8 mouse cellular contexts compared by ENCODE assay signal in the genomic region with DNA sequence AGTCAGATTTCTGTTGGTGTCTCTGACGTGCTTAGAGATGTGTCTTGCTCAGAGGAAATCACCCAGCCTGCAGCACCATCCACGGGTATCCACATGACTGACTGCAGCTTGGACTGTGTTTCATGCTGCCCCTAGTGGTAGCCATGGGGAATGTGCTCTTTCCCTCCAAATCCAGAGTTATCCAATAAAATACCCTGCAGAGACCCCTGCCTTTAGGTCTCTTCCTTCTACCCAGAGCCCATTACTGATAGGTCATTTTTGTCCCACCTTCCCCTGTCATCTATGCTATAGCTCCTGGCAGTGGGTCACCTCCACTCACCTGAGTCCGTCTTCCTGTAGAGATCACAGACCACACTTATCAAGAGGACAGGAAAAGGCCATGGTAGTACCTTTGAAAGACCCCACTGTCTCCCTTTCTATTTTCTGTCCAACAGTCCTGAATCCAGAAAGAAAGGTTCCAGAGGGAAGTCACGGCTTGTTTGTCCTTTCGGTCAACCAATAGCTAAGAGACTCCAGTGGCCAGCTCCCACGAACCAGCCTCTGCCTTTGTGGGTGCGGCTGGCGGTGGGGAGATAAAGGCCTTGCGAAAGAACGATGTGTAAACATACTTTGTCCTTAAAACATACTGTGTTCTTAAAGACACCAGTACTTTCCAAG. TPM values are rescaled to one million over a fixed set of nuclear protein-coding genes. Genes with fewer than 3 reads are reported as not detected.
DNase-seq lines count a peak whose midpoint lies in the region; ATAC-seq lines count a peak whose summit lies in the region.

No protein-coding gene starts in this region.

- H3K4me2 ChIP-seq in forebrain, embryonic 15.5 days (replicated peaks) = no peak overlapping the region
- no peak overlapping the region for H3K4me2 ChIP-seq in intestine, embryonic 14.5 days (ENCODE audit: low read length)
- peak overlapping the region; percentile 65 for H3K4me2 ChIP-seq in liver, embryonic 12.5 days

- peak; percentile 57 to 77 for DNase-seq in spleen, postnatal 10 days (ENCODE audit: low spot score in 2 of 2)
- no peak for DNase-seq in spleen, adult 18-20 months
- peak; percentile 62 for DNase-seq in c-Kit-positive CD71-positive TER-119-positive erythroid progenitor cells, embryonic 14.5 days (ENCODE audit: low spot score)
- DNase-seq in intestine, embryonic 14.5 days (ENCODE audit: low spot score) = peak; percentile 73
- no peak for DNase-seq in T-cell, adult 2 months (ENCODE audit: low spot score)

- H3K27me3 ChIP-seq in forebrain, embryonic 15.5 days = no peaks in the 10 kb centered on the region
- H3K27me3 ChIP-seq in intestine, embryonic 14.5 days (replicated peaks; ENCODE audit: control insufficient read depth, insufficient read depth, low read length) = no peaks in the 10 kb centered on the region
- H3K27me3 ChIP-seq in liver, embryonic 12.5 days (replicated peaks) = no peaks in the 10 kb centered on the region

- WGBS in forebrain, embryonic 15.5 days = 56% methylated on average over 10 of the region's 10 CpGs
- 36% methylated on average over 10 of the region's 10 CpGs for WGBS in intestine, embryonic 14.5 days
- 8% methylated on average over 10 of the region's 10 CpGs for WGBS in liver, embryonic 12.5 days (ENCODE audit: insufficient replicate concordance)

- no peak overlapping the region for H3K9ac ChIP-seq in forebrain, embryonic 15.5 days (replicated peaks)
- H3K9ac ChIP-seq in intestine, embryonic 14.5 days (ENCODE audit: low read length) = no peak overlapping the region
- H3K9ac ChIP-seq in liver, embryonic 12.5 days = peak overlapping the region; percentile 57; the same call in 1 of the 2 replicates

- peak; percentile 45 for ATAC-seq in forebrain, embryonic 15.5 days (replicated peaks)
- peak; percentile 59 for ATAC-seq in intestine, embryonic 14.5 days (replicated peaks; ENCODE audit: low FRiP score, low TSS enrichment, low read depth)
- ATAC-seq in liver, embryonic 12.5 days = peak; percentile 67
- peak; percentile 28; the same call in 1 of the 2 replicates for ATAC-seq in monocyte, adult 5-6 weeks (replicated peaks; ENCODE audit: insufficient number of reproducible peaks, low FRiP score, low TSS enrichment, poor library complexity, severe bottlenecking)

- H3K4me3 ChIP-seq in forebrain, embryonic 15.5 days = no peak overlapping the region
- H3K4me3 ChIP-seq in intestine, embryonic 14.5 days (ENCODE audit: low read depth, low read length) = no peak overlapping the region
- H3K4me3 ChIP-seq in liver, embryonic 12.5 days = peak overlapping the region; percentile 23; the same call in 1 of the 2 replicates

- peak overlapping the region; percentile 36; the same call in 1 of the 2 replicates for H3K27ac ChIP-seq in forebrain, embryonic 15.5 days (replicated peaks)
- no peak overlapping the region for H3K27ac ChIP-seq in intestine, embryonic 14.5 days (ENCODE audit: low read depth)
- peak overlapping the region; percentile 79 for H3K27ac ChIP-seq in liver, embryonic 12.5 days

- peaks cover 36% of the 10 kb centered on the region for H3K36me3 ChIP-seq in forebrain, embryonic 15.5 days
- peaks cover 53% of the 10 kb centered on the region for H3K36me3 ChIP-seq in intestine, embryonic 14.5 days (ENCODE audit: control insufficient read depth, insufficient read depth, low read length)
- peaks cover 47% of the 10 kb centered on the region for H3K36me3 ChIP-seq in liver, embryonic 12.5 days

- H3K4me1 ChIP-seq in forebrain, embryonic 15.5 days = 0 out of 2 replicates have a peak, but pooled peaks cover 4% of the 10 kb centered on the region
- H3K4me1 ChIP-seq in intestine, embryonic 14.5 days (replicated peaks; ENCODE audit: control insufficient read depth, insufficient read depth, low read length) = peaks cover 5% of the 10 kb centered on the region
- peaks cover 62% of the 10 kb centered on the region for H3K4me1 ChIP-seq in liver, embryonic 12.5 days

- no peaks in the 10 kb centered on the region for H3K9me3 ChIP-seq in forebrain, embryonic 15.5 days
- no peaks in the 10 kb centered on the region for H3K9me3 ChIP-seq in intestine, embryonic 14.5 days (ENCODE audit: control insufficient read depth, low read length)
- H3K9me3 ChIP-seq in liver, embryonic 12.5 days (replicated peaks) = no peaks in the 10 kb centered on the region

RNA-seq across cellular contexts. Expression of gene Fads3, which starts 18.7 kb away (rescaled TPM):
- polyA plus RNA-seq in forebrain, embryonic 15.5 days (2015; fragmentation: Nextera tagmentation; extraction: Ambion mirVana) = 14.0 and 15.3 TPM in 2 replicates
- polyA plus RNA-seq in intestine, embryonic 14.5 days (2014; fragmentation: Nextera tagmentation; extraction: Ambion mirVana) = 8.4 and 11.5 TPM in 2 replicates
- 6.9 and 10.0 TPM in 2 replicates for polyA plus RNA-seq in liver, embryonic 12.5 days (2016; fragmentation: Nextera tagmentation; extraction: Ambion mirVana)
- total RNA-seq in monocyte, adult 5-6 weeks (2017) = 1.1 TPM in 1 of 3 replicates, not detected in the others

RNA-seq across cellular contexts. Expression of gene Fads2, which starts 41.5 kb away (rescaled TPM):
- 164 and 166 TPM in 2 replicates for polyA plus RNA-seq in forebrain, embryonic 15.5 days (2015; fragmentation: Nextera tagmentation; extraction: Ambion mirVana)
- polyA plus RNA-seq in intestine, embryonic 14.5 days (2014; fragmentation: Nextera tagmentation; extraction: Ambion mirVana) = 64.2 and 71.4 TPM in 2 replicates
- 88.4 and 89.9 TPM in 2 replicates for polyA plus RNA-seq in liver, embryonic 12.5 days (2016; fragmentation: Nextera tagmentation; extraction: Ambion mirVana)
- 0.57 to 3.9 TPM (median 1.2 TPM) in 3 replicates for total RNA-seq in monocyte, adult 5-6 weeks (2017)

RNA-seq across cellular contexts. Expression of gene Rab3il1, which starts 58.6 kb away (rescaled TPM):
- polyA plus RNA-seq in forebrain, embryonic 15.5 days (2015; fragmentation: Nextera tagmentation; extraction: Ambion mirVana) = 17.3 and 17.9 TPM in 2 replicates
- 30.0 and 32.7 TPM in 2 replicates for polyA plus RNA-seq in intestine, embryonic 14.5 days (2014; fragmentation: Nextera tagmentation; extraction: Ambion mirVana)
- 189 and 191 TPM in 2 replicates for polyA plus RNA-seq in liver, embryonic 12.5 days (2016; fragmentation: Nextera tagmentation; extraction: Ambion mirVana)
- total RNA-seq in monocyte, adult 5-6 weeks (2017) = 0.39 to 3.0 TPM in 2 of 3 replicates, not detected in the other

RNA-seq across cellular contexts. Expression of gene Best1, which starts 58.6 kb away (rescaled TPM):
- 1.2 and 1.3 TPM in 2 replicates for polyA plus RNA-seq in forebrain, embryonic 15.5 days (2015; fragmentation: Nextera tagmentation; extraction: Ambion mirVana)
- 0.55 and 0.64 TPM in 2 replicates for polyA plus RNA-seq in intestine, embryonic 14.5 days (2014; fragmentation: Nextera tagmentation; extraction: Ambion mirVana)
- 0.17 and 0.32 TPM in 2 replicates for polyA plus RNA-seq in liver, embryonic 12.5 days (2016; fragmentation: Nextera tagmentation; extraction: Ambion mirVana)
- total RNA-seq in monocyte, adult 5-6 weeks (2017) = 0.21 TPM in 1 of 3 replicates, not detected in the others

Comparison
In these comparisons a context has a peak if more than half of its experiments do, and no peak if none do; other contexts are left out.
1. DNase-seq: peak in spleen, postnatal 10 days (2 of 2), c-Kit-positive CD71-positive TER-119-positive erythroid progenitor cells, embryonic 14.5 days (single experiment) and intestine, embryonic 14.5 days (single experiment); none in spleen, adult 18-20 months (0 of 2) and T-cell, adult 2 months (single experiment).
2. Peak in every context shown above with its lines, with median percentiles within 50 percentile points of each other: ATAC-seq.